Mouse (Mus musculus) spleen, postnatal 14 days (tissue): ENCODE data around the gene Ddrgk1.

Source experiments
- DNase-seq, 2 experiments: peaks; one replicate each; pipeline ENCODE4 v3.0.0; 2021 to 2022; ENCODE audit warnings: low spot score in 2 of 2

The Ddrgk1 gene

GRCm38 (mm10) chr2:130664102-130664701 is at the start of gene Ddrgk1:
Ddrgk1 (minus strand) TSS chr2:130664659.
- peak; percentile 86 to 88 for DNase-seq

- no peak for DNase-seq
Measured at GRCm38 (mm10) chr2:130707057-130707456, 42.6 kb upstream of the Ddrgk1 start.

GRCm38 (mm10) chr2:130706602-130707001 is 42.1 kb upstream of the Ddrgk1 start:
- DNase-seq, result no peak

- no peak for DNase-seq
Measured at GRCm38 (mm10) chr2:130705178-130705577, 40.7 kb upstream of the Ddrgk1 start.

- no peak for DNase-seq
Measured at GRCm38 (mm10) chr2:130704040-130705001, 39.9 kb upstream of the Ddrgk1 start.

- DNase-seq, result no peak
Measured at GRCm38 (mm10) chr2:130697821-130698266, 33.4 kb upstream of the Ddrgk1 start.

- DNase-seq, result peak; percentile 49 to 50
Measured at GRCm38 (mm10) chr2:130697153-130697810, 32.8 kb upstream of the Ddrgk1 start, which contains the start of gene Slc4a11. Slc4a11 (minus strand) TSS chr2:130697519.

- DNase-seq, result no peak
Measured at GRCm38 (mm10) chr2:130696700-130697152, 32.3 kb upstream of the Ddrgk1 start.

GRCm38 (mm10) chr2:130693563-130693962 is 29.1 kb upstream of the Ddrgk1 start:
- no peak for DNase-seq

- DNase-seq, result no peak
Measured at GRCm38 (mm10) chr2:130689011-130689410, 24.6 kb upstream of the Ddrgk1 start.

GRCm38 (mm10) chr2:130685426-130685825 is 21.0 kb upstream of the Ddrgk1 start:
- no peak for DNase-seq

GRCm38 (mm10) chr2:130681531-130681930 is 17.1 kb upstream of the Ddrgk1 start:
- DNase-seq, result no peak

- no peak for DNase-seq
Measured at GRCm38 (mm10) chr2:130679899-130680298, 15.4 kb upstream of the Ddrgk1 start.

- no peak for DNase-seq
Measured at GRCm38 (mm10) chr2:130679154-130679553, 14.7 kb upstream of the Ddrgk1 start.

GRCm38 (mm10) chr2:130677211-130677610 is 12.8 kb upstream of the Ddrgk1 start:
- no peak for DNase-seq

- DNase-seq, result peak; percentile 74 to 80
Measured at GRCm38 (mm10) chr2:130667559-130667958, 3.1 kb upstream of the Ddrgk1 start, which contains the start of gene Itpa. Itpa (plus strand) TSS chr2:130667610.

GRCm38 (mm10) chr2:130663342-130663741 is 1.1 kb downstream of the Ddrgk1 start:
- no peak for DNase-seq

- no peak for DNase-seq
Measured at GRCm38 (mm10) chr2:130658530-130658929, 5.9 kb downstream of the Ddrgk1 start.

- DNase-seq, result no peak
Measured at GRCm38 (mm10) chr2:130657541-130657940, 6.9 kb downstream of the Ddrgk1 start.

GRCm38 (mm10) chr2:130656536-130656935 is 7.9 kb downstream of the Ddrgk1 start:
- no peak for DNase-seq

GRCm38 (mm10) chr2:130655660-130656339 is 8.7 kb downstream of the Ddrgk1 start:
- DNase-seq, result no peak
